ENCODE assay signal across 17 mouse cellular contexts in genomic region chr7:79890436-79891221, GRCm38 (mm10). TPM values are rescaled to one million over a fixed set of nuclear protein-coding genes. Genes with fewer than 3 reads are reported as not detected.
A peak's percentile ranks its signal among the peaks of the same experiment; 100 is the strongest.
DNase-seq lines count a peak whose midpoint lies in the region; ATAC-seq and TF ChIP-seq lines count a peak whose summit lies in the region.
"Had no signal": no experiment of that assay in that cellular context is flagged by ENCODE, and none has a peak within 500 bp of the region (broad histone marks: within the 10 kb centered on the region; RNA-seq: fewer than 3 reads in every experiment).

No protein-coding gene starts in this region.

- no peak for ATAC-seq in lung, embryonic 14.5 days (ENCODE audit: insufficient read depth)
- ATAC-seq in megakaryocyte progenitor cell, adult 5-6 weeks (replicated peaks; ENCODE audit: poor library complexity): no peak
- ATAC-seq in activated CD4-positive, CD25-positive, alpha-beta regulatory T cell, adult 4 months: no peak
- ATAC-seq: forebrain, embryonic 14.5 days; liver, postnatal 0 days; midbrain, embryonic 16.5 days had no signal

- no peak for TF ChIP-seq POLR2A in lung, adult 2 months (IDR thresholded peaks at IDR 0.05; ENCODE audit: borderline replicate concordance, extremely low read depth, low read depth, low read length)

- no peaks in the 10 kb centered on the region for H3K27me3 ChIP-seq in lung, embryonic 14.5 days (ENCODE audit: insufficient read depth, low read length)
- H3K27me3 ChIP-seq: neural tube, embryonic 15.5 days had no signal

- peaks cover 22% of the 10 kb centered on the region for H3K36me3 ChIP-seq in lung, embryonic 14.5 days (ENCODE audit: insufficient read depth)

- peak; percentile 16 for DNase-seq in lung, adult 2 months
- DNase-seq in lung, postnatal 4 days: no peak
- DNase-seq in kidney, adult 11 months: peak; percentile 45
- peak; percentile 39 for DNase-seq in lung, embryonic 14.5 days
- DNase-seq in adipocyte (ENCODE audit: low spot score): no peak
- no peak for DNase-seq in cerebellum, adult 18-20 months
- DNase-seq: cerebellum, adult 11-12 months; gastrocnemius, postnatal 36 days; heart, postnatal 14 days; liver, postnatal 0 days; right cerebral cortex, postnatal 25 days; thymus, adult 2 months had no signal

- no peak overlapping the region for H3K4me3 ChIP-seq in lung, adult 2 months (replicated peaks; ENCODE audit: extremely low read depth, low read depth, low read length)
- H3K4me3 ChIP-seq in lung, embryonic 14.5 days (ENCODE audit: low read depth, low read length): no peak overlapping the region
- H3K4me3 ChIP-seq: neural tube, embryonic 15.5 days had no signal

- no peak overlapping the region for H3K27ac ChIP-seq in lung, embryonic 14.5 days (ENCODE audit: low read depth)
- H3K27ac ChIP-seq: neural tube, embryonic 15.5 days had no signal

- peaks cover 3% of the 10 kb centered on the region; the same call in 1 of the 2 replicates for H3K4me1 ChIP-seq in lung, adult 2 months (ENCODE audit: control insufficient read depth, insufficient read depth, low read length)
- no peaks in the 10 kb centered on the region; the same call in 1 of the 2 replicates for H3K4me1 ChIP-seq in lung, embryonic 14.5 days (ENCODE audit: insufficient read depth)
- H3K4me1 ChIP-seq: neural tube, embryonic 15.5 days had no signal

- WGBS in lung, adult 2 months: 76% methylated on average over 15 of the region's 15 CpGs
- WGBS in lung, embryonic 14.5 days: 84% methylated on average over 15 of the region's 15 CpGs

- no peak overlapping the region for H3K4me2 ChIP-seq in lung, embryonic 14.5 days
- H3K4me2 ChIP-seq: neural tube, embryonic 15.5 days had no signal

- H3K9me3 ChIP-seq in lung, embryonic 14.5 days (ENCODE audit: low read depth, low read length): no peaks in the 10 kb centered on the region
- H3K9me3 ChIP-seq: neural tube, embryonic 15.5 days had no signal

- H3K9ac ChIP-seq in lung, embryonic 14.5 days: no peak overlapping the region
- H3K9ac ChIP-seq: liver, postnatal 0 days; neural tube, embryonic 15.5 days had no signal

- no peak for TF ChIP-seq CTCF in lung, adult 2 months (IDR thresholded peaks at IDR 0.05; ENCODE audit: insufficient read depth, low read length)
- TF ChIP-seq CTCF in lung, embryonic 14.5 days (IDR thresholded peaks at IDR 0.05; ENCODE audit: low read depth): no peak

RNA-seq across cellular contexts. Expression of gene Anpep, which starts 29.8 kb away (rescaled TPM):
- 72.8 and 80.7 TPM in 2 replicates for polyA plus RNA-seq in lung, adult 2 months (2012; rRNA removed)
- 3.8 TPM in 2 replicates for polyA plus RNA-seq in lung, embryonic 14.5 days (2014; fragmentation: Nextera tagmentation; extraction: Ambion mirVana)
- 1.2 and 2.3 TPM in 2 replicates for total RNA-seq in megakaryocyte progenitor cell, adult 5-6 weeks (2015)
- total RNA-seq in megakaryocyte progenitor cell, adult 5-6 weeks (2017): not detected in 2 replicates
- not detected for polyA plus RNA-seq in activated CD4-positive, CD25-positive, alpha-beta regulatory T cell, adult 4 months (2017; shearing (Covaris generic))

RNA-seq across cellular contexts. Expression of gene Ap3s2, which starts 29.8 kb away (rescaled TPM):
- polyA plus RNA-seq in lung, adult 2 months (2012; rRNA removed): 13.1 and 15.6 TPM in 2 replicates
- 30.6 and 32.4 TPM in 2 replicates for polyA plus RNA-seq in lung, embryonic 14.5 days (2014; fragmentation: Nextera tagmentation; extraction: Ambion mirVana)
- total RNA-seq in megakaryocyte progenitor cell, adult 5-6 weeks (2015): 15.7 and 25.3 TPM in 2 replicates
- total RNA-seq in megakaryocyte progenitor cell, adult 5-6 weeks (2017): 6.9 and 8.2 TPM in 2 replicates
- 10 to 100 TPM; 26.1 to 34.1 TPM for polyA plus RNA-seq in activated CD4-positive, CD25-positive, alpha-beta regulatory T cell, adult 4 months (2017; shearing (Covaris generic))

RNA-seq across cellular contexts. Expression of gene Arpin, which starts 44.5 kb away (rescaled TPM):
- 13.1 and 17.2 TPM in 2 replicates for polyA plus RNA-seq in lung, adult 2 months (2012; rRNA removed)
- 25.3 and 26.8 TPM in 2 replicates for polyA plus RNA-seq in lung, embryonic 14.5 days (2014; fragmentation: Nextera tagmentation; extraction: Ambion mirVana)
- 0.15 TPM in 1 of 2 replicates, not detected in the other for total RNA-seq in megakaryocyte progenitor cell, adult 5-6 weeks (2015)
- total RNA-seq in megakaryocyte progenitor cell, adult 5-6 weeks (2017): 0.14 TPM in 1 of 2 replicates, not detected in the other
- polyA plus RNA-seq in activated CD4-positive, CD25-positive, alpha-beta regulatory T cell, adult 4 months (2017; shearing (Covaris generic)): not detected

Comparison
In these comparisons a context has a peak if more than half of its experiments do, and no peak if none do; other contexts are left out.
1. DNase-seq: peak in lung, adult 2 months (single experiment), kidney, adult 11 months (single experiment) and lung, embryonic 14.5 days (single experiment); none in lung, postnatal 4 days (0 of 2), adipocyte (single experiment) and cerebellum, adult 18-20 months (0 of 2).
2. RNA of gene Anpep, which starts 29.8 kb away (polyA plus RNA-seq): 72.8 to 80.7 TPM in lung, adult 2 months; 3.8 TPM in lung, embryonic 14.5 days and not detected in activated CD4-positive, CD25-positive, alpha-beta regulatory T cell, adult 4 months; every median in the first group is over 10 times any median in the second.
3. RNA of gene Arpin, which starts 44.5 kb away (polyA plus RNA-seq): 25.3 to 26.8 TPM in lung, embryonic 14.5 days and 13.1 to 17.2 TPM in lung, adult 2 months; not detected in activated CD4-positive, CD25-positive, alpha-beta regulatory T cell, adult 4 months; every median in the first group is over 10 times any median in the second.